Mouse (Mus musculus) cerebellum, postnatal 14 days (tissue): ENCODE results near the gene Tor1aip1.

ENCODE experiments used
- DNase-seq, 2 experiments: peaks; one replicate each; pipeline ENCODE4 v3.0.0; 2021; ENCODE audit warnings: mixed read lengths in 2 of 2

Tor1aip1 gene

DNA sequence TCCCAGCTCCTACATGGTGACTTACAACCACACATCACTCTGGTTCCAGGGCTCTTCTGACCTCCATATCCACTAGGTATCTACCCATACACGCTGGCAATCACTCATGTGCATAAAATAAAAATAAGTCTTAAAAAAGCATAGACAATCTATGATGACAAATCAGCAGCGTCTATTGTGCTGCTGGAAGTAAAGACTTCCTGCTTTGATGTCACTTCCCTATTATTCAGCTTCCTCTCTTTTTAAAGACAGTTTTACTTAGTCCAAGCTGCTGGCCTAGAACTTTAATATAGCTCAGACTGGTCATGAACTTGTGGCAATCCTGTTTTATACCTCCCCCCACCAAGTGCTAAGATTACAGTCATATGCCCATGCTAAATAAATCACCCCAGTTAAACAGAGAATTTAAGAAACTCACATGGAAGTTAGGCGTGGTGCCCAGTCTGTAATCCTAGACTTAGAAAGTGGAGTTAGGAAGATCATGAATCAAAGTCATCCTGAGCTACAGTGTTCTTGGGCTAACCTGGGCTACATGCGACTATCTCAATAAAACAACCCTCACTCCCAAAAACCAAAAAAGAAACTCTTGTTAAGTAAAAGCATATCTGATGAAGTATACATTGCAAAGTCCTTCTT lies 7.8 kb downstream of the Tor1aip1 start:
- no peak for DNase-seq

DNA sequence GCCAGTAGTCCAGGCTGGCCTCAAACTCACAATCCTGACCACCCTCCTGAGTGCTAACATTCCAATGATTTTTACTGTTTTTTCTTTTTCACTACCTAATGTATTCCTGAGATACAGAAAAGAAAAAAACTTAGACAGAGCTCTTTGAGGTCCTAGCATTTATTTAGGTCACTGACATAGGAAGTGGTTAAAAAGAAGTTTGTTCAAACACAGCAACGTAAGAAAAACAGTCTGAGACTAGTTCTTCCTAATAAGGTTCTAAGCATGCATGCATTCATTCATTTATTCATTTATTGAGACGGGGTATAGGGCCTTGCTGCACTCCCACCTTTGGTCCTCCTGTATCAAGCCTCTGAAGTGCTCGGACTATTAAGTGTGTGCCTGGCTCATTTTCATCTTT lies 8.4 kb downstream of the Tor1aip1 start:
- no peak for DNase-seq

DNA sequence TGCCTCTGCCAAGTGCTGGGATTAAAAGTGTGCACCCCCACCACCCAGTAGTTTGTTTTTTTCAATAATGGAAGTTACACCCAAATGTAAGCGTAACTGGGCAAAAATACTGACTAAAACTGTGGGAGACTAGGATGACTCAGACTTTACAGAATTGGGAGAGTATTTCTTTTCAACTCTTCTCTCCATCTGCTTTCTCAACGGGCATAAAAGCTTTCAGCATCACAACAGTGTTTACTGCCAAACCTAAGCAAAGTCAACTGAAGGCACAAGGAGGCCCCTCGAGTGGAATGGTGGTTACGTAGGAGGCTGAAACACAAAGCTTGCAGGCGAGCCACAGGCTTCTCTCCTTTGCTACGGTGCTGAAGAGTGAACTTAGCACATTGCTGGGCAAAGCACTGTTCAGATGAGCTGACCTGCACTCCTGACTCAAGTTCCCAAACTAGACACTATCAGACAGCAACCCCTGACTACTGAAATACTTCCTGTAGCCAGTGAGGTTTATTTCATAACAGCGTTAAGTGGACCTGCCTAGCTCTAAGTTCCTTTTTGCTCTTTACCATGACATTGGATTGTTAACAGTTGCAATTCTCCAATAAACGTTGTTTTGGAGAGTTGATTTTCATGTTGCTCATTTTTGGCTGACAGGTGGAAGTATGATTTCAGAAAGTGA lies 11.3 kb downstream of the Tor1aip1 start:
- DNase-seq: no peak

DNA sequence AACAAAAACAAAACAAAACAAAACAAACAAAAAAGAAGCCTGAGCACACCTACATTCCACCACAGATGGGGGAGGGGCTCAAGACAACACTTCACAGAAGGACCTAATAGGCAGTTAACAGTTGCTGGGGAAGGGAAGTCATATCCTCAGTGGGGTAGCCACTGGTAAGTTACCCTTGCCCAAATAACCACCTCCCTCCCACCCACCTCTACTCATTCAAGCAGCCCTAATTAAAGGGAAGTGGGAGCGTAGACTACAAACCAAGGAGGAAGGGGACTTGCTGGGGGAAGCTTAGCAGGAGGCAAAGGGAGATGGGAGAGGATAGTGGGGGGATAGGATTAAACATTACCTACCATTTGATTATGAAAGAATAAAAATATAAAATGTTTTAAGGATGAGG lies 15.9 kb downstream of the Tor1aip1 start:
- DNase-seq: no peak

DNA sequence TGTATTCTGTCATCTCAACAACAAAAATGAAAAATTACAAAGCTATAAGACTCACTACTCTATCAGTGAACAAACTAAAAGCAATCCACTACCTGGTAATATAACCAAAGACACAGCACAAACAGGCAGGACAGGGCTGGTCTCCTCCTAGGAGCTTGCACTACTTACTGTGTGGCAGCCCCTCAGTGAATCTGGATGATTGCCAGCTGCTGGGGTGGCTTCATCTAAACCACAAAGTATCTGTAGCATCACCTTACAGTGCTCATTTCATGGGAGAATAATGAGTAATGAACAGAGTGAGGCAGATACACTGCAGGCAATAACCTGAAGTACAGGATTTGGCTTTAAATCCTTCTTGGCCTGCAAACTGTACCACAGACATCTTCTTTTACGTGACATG lies 16.5 kb downstream of the Tor1aip1 start:
- no peak for DNase-seq

DNA sequence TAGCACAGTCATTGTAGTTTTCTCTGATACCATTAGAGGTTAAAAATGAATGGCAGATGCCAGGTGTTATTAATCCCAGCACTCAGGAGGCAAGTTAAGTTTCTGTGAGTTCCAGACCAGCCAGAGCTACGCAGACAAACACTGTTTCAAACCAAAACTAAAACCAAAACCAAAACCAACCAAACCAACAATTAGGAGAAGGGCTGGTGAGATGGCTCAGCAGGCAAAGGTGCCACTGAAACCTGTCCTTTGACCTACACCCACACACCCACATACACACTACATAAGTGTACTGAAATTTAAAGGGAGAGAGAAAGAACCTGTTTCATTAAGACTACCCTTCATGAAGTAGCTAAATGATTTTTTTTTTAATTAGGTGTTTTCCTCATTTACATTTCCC lies 27.3 kb downstream of the Tor1aip1 start:
- no peak for DNase-seq

DNA sequence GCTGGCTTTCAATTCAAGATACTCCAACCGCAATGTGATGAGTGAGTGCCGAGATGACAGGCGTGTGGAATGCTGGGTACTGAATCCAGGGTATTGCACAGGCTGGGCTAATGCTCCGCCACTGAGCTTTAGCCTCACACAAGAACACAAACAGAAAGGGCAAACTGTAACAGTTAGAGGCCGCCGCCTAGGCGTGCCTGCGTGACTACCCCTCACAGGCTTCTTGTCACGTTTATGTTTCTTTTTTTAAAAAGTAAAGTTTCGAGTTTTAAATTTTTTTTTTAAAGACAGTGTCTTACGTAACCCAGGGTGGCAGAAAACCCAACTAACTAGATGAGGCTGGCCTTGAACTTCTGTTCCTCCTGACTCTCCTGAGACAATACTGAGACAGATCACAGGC lies 30.4 kb downstream of the Tor1aip1 start:
- no peak for DNase-seq

DNA sequence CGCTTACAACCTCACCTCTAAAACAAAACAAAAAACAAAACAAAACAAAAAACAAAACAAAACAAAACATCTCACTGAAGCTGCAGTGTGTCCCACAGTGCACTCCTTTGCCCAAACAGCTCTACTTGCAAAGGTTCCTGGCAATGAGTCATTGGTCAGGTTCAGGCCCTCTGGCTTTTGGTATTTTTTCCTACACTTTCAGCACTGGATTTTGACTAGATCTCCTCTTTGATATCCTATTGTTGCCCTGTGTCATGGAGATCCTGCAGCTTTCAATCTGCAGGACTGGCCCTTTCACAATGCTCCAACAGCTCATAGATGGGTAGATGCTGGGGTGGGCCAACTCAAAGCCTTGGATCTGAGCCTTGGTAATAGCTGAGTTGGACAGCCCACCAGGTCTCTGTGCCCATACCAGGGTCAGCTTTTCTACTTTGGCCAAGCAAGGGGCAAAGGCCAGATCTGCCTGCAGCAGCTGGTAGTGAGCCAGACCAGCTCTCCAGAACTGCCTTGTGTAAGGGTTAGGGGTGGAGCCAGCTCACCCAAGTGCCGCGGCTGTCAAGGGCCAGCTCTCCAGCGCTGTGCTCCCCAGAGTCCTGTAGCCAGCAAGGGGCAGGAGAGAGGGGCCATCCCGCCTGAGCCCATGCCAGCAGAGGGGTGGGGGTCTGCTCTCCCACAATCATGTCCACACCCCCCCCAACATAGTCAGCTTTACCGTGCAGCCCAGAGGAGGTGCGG lies 32.9 kb downstream of the Tor1aip1 start:
- peak; percentile 5 to 20 for DNase-seq

DNA sequence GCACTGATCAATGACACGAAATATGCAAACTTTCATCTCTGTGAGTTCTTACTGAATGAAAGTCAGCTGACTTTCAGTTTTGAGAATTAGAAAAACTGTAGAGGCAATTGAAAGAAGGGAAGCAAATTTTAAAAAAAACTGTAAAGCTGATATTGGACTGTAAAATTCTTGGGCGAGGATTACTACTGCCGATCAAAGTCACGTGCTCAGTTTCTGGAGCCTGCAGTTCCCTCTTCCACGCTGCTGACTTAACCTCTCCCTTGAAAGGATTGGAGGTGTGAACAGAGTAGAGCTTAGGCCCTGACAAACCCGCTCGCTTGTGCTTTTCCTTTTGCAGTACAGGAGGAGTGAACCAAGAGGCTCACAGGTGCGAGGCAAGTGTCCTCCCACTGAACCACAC lies 33.9 kb downstream of the Tor1aip1 start:
- no peak for DNase-seq

DNA sequence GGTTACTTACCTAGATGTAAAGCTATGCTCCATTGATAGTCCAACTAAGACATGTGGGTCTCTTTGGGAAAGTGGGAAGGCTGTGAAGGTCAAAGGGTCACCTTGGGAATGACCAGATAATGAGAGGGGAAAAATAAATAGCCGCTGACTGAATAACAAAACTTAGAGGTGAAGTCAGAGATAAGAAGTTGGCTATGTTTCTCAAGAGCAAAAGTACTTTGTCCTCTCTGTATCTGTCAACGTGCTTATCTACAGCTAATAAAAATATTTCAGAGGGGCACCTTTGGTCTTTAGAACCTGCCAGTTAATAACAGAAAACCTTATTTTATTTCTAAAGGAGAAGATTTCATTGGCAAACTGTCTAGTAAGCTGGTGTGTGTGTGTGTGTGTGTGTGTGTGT lies 40.7 kb downstream of the Tor1aip1 start:
- no peak for DNase-seq

DNA sequence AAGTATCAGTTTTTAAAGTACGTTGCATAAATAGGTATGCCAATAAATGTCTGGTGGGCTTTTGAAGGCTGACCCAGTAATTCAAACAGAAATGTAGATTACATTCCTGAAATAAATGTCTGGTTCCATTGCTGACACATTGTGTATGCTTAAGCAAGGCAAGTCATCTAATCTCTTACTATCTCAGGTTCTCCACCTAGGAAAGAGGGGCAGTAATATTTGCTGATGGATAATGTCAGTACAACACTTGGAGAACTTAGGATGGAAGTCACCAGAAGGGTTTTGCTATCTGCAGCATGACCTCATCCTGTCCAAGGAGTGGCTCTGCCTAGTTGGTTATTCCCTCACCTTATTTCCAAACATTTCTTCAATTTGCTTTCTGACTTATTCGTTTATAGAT lies 41.8 kb downstream of the Tor1aip1 start:
- no peak for DNase-seq

DNA sequence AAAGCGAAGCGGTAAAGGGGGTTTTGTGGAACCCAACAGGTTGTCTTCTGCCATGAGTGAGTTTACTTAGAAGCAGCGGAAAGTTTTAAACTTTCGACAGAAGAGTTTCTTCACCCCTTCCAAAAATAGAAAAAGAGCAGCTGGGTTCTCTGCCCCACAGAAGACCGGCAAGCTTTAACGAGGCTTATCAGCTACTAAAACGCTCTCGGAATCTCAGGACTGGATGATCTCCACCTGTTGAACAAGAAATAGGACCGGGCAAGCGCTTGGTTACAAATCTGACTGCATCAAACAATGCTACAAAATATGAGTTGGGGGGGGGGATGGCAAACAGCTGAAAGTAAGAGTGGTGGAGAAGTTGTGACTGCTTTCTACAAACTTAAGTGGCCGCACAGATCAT lies 45.9 kb downstream of the Tor1aip1 start:
- no peak for DNase-seq

DNA sequence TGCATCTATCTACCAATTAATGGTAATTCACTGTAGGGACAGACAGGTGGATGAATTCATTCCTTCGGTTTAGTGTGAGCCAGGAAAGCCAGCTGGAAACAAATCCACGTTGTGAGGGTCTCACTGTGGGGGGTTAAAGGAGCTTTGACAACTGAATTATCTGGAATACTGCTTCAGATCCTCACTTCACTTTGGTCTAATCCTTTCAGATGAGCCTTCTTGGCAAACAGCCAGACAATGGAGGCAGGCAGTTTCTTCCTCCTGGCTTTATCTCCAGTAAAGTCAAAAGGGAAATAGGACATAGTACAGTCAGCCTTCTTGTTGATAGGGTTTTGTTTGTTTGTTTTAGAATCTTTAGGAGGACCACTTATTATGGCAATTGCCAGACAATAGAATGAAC lies 46.9 kb downstream of the Tor1aip1 start:
- DNase-seq: peak; percentile 38 to 60

DNA sequence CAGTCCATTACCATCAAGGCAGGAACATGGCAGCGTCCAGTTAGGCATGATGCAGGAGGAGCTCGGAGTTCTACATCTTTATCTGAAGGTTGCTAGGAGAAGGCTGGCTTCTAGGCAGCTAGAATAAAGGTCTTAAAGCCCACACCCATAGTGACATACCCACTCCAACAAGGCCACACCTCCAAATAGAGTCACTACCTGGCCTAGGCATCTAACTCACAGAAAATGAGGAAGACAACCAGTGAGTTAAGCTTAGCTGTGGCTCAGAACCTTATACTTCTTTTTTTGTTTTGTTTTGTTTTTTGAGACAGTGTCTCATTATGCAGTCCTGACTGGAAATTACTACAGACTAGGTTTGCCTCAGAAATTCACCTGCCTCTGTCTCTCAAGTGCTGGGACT lies 48.7 kb downstream of the Tor1aip1 start:
- no peak for DNase-seq

DNA sequence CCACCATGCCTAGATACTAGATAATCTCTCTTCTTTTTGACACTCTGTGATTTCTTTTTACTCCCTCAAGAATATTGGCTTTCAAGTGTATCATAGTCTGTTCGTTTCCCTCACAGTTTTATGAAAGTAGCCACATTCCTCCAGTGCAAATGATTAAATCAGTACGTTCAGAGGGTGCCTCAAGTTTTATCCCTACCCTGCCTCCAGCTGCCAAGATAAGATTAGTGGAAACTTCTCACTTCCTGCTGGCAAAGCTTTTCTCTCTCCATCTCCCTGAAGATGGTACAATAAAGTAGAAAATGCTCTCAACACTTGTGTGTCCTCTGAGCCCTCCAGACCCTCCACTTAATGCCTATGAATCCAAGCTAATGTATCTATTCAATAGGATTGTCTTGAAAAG lies 61.3 kb downstream of the Tor1aip1 start:
- no peak for DNase-seq

DNA sequence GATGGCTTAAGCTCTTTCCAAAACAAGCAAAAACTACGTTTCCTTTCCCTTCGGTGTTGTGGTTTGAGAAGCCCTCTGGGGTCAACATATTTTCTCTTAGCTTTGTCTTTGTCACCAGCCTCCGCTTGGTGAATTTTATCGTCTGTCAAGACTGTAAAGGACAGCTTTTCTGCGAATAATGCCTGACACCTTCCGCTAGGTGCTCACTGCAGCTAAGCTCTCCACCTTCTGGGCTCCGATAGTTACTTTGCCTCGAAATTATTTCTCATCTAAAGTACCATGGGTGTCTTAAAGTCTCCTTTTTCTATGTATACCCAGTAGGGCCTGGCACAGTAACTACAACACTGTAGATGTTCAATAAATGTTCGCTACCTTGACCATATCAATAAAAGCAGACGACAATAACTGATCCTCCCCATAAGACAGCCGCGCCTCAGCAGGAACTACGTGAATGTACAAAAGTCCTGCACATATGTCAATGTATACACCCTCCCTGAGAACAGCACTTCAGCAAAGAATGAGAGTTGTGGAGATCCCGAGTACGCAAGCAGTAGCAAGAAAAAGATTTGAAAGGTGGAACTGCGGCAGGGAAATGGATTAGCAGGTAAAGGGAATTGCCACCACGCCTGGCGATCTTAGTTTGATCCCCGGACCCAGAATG lies 62.4 kb downstream of the Tor1aip1 start:
- peak in 1 of 2 experiments; percentile 32 for DNase-seq

DNA sequence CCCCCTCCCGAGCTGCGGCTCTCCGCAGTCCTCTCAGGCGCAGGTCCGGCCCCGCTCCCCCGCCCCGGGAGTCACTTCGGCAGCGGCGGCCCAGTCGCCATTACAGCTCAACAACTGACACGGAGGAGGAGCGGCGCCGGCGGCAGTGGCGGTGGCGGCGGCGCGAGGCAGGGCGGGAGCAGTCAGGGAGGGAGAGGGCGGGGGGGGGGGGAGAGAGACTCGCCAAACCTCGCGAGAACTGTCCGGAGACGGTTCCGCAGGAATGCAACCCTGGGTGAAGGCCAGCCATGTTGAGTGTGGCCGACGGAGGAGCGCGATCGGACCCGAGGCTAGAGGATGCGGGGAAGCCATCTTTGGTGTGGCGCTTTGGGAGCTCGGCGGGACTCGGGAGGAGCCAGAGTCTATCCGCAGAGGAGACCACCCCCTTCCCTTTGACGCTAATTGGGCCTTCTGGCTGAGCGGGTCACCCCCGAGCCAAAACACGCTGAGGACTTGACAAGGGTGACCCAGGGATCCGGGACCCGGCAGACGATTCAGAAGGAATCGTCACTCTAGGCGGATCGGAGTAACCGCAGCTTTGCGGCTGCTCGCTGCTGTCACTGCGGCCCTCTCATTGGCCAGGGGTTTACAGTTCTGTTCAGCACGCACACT lies 63.1 kb downstream of the Tor1aip1 start, which contains the start of gene Cep350:
Cep350 (minus strand) TSS at position 188 of the 651 bp plus-strand sequence.
- DNase-seq: peak; percentile 98 to 99

DNA sequence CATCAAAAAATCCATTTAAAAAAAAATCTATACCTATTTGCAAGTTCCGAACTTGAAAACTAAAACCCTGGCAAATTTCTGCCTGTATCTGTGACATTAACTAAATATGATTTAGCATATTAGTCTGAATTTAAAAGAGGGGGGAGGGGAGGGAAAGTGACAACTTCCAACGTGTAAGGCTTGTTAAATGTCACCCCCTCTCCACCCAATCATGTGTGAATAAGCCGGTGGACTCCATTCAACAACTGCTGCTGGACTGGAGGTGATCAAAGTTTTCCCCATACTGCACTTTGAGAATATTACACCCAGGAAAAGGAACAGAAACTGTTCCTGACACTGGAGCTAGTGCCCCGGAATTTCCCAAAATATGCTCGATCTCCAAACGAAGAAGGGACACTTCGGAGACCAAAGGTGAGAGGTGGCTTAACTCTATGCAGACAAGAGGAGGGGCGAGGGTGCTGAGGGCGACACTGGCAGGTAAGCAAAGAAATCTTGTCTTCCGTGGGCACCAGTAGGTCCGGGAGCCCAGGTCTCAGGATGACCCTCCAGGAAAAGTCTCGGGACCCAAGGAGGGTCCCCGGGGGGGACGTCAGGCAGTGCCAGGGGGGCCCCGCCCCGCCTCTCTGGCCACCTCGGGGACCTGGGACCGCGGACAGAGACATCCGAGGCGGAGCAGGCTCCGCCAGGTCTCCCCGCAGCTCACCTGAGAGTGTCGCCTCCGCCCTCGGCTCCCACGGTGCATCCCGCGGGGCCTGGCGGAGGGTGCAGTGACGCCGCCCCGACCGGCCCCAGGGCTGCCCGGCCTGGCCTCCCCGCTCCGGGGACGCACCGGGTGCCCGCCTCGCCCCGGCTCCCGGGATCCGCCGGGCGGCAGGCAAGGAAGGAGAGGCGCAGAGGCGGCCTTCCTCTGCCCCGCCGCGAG lies 63.9 kb downstream of the Tor1aip1 start:
- DNase-seq: peak in 1 of 2 experiments; percentile 64
